Mouse (Mus musculus) C2C12 (cell line): ENCODE measurements around the gene Ank.

Experiments used
- CEBPB ChIP-seq: IDR thresholded peaks from one replicate; pipeline ENCODE4 v1.6.1; 2011; ENCODE audit warnings: low read depth, mild to moderate bottlenecking, control low read depth, moderate library complexity
- CTCF ChIP-seq: IDR thresholded peaks from one replicate; pipeline ENCODE4 v1.5.1; 2011; ENCODE audit not compliant: control insufficient read depth, insufficient read depth, insufficient read length
- FOSL1 ChIP-seq: IDR thresholded peaks from one replicate; pipeline ENCODE4 v1.8.0; 2011; ENCODE audit warnings: mild to moderate bottlenecking, low read length; ENCODE audit not compliant: poor library complexity, insufficient read depth, severe bottlenecking
- MAX ChIP-seq: IDR thresholded peaks from one replicate; pipeline ENCODE4 v1.6.1; 2011; ENCODE audit warnings: mild to moderate bottlenecking, control low read depth
- MYOD1 ChIP-seq: IDR thresholded peaks from one replicate; pipeline ENCODE4 v1.6.1; 2011; ENCODE audit warnings: low read depth; ENCODE audit not compliant: control insufficient read depth, insufficient read length
- USF1 ChIP-seq: IDR thresholded peaks from one replicate; pipeline ENCODE4 v1.6.1; 2011; ENCODE audit warnings: low read depth, mild to moderate bottlenecking, control low read depth, moderate library complexity

DNA sequence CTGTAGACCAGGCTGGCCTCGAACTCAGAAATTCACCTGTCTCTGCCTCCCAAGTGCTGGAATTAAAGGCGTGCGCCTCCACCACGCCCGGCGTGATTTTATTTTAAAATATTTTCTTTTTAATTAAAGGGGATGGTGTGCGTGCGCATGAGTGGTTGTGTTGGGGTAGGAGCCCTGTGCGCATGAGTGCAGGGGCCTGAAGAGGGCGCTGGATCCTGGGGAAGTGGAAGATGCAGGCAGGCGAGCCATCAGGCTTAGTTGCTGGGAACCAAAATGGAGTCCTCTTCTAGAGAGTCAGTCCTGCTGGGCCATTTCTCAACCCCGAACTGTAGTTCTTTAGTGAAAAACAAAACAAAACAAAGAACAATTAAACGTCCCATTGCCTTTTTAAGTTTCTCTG lies 2.6 kb upstream of the Ank start:
- no peak for TF ChIP-seq CTCF
- no peak for TF ChIP-seq MAX
- no peak for TF ChIP-seq USF1
- TF ChIP-seq CEBPB: no peak
- TF ChIP-seq FOSL1: no peak
- TF ChIP-seq MYOD1: no peak
